ENCODE assay signal across 1 mouse cellular context in the genomic region with DNA sequence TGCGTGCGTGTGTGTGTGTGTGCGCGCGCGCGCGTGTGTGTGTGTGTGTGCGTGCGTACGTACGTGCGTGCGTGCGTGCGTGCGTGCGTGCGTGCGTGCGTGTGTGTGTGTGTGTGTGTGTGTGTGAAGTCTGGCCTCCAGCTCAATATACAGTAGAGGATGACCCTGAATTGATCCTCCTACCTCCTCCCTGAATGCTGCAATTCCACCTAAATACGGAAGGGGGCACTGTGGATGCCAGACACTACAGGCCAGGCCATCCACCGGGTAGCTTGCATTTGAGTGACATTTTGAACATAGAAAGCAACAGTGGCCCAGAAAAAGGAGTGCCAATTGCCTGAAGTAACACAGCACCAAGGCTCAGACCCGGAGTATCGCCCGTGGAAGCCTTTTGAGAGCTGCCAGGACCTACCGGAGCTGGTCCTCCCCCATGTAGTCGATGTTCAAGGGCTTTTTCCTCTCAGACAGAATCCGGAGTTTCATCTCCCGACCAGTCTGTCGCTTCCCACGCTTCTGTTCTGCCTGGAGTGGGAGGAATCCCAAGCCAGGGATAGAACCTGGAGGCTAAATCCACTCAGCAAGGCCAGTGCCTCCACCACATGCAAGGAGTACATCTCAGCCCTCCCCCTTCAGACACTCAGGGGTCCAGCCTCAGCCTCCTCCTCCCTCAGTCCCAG.
TF ChIP-seq lines count a peak whose summit lies in the region.

No protein-coding gene starts in this region.

TF ChIP-seq in MEL, 35 proteins besides CTCF, POLR2A, EP300 and RAD21:
- TF ChIP-seq HCFC1 (IDR thresholded peaks at IDR 0.05; ENCODE audit: low read depth, low read length): peak; percentile 63; the same call in 1 of the 2 replicates
- TF ChIP-seq SMC3 (IDR thresholded peaks at IDR 0.05; ENCODE audit: low read depth, low read length): 0 out of 2 replicates have a peak, but pooled peaks have one; percentile 17
- TF ChIP-seq MYC (IDR thresholded peaks at IDR 0.05; ENCODE audit: low read depth, low read length): no peak; the same call in 1 of the 2 replicates
- TF ChIP-seq GABPA (IDR thresholded peaks at IDR 0.05; ENCODE audit: low read depth, low read length): no peak
- no peak for TF ChIP-seq POLR2AphosphoS5 (IDR thresholded peaks at IDR 0.05; ENCODE audit: borderline replicate concordance, low read depth, low read length)
- peak; percentile 14; the same call in 1 of the 2 replicates for TF ChIP-seq SIN3A (IDR thresholded peaks at IDR 0.05; ENCODE audit: low read length)
- peak; percentile 39; the same call in 1 of the 2 replicates for TF ChIP-seq NRF1 (IDR thresholded peaks at IDR 0.05; ENCODE audit: insufficient read depth, low read depth, low read length, poor library complexity, severe bottlenecking)
- TF ChIP-seq KAT2A (conservative IDR thresholded peaks at IDR 0.05; ENCODE audit: low read depth, low read length): no peak
- 0 out of 2 replicates have a peak, but pooled peaks have one; percentile 16 for TF ChIP-seq MXI1 (IDR thresholded peaks at IDR 0.05; ENCODE audit: low read depth, low read length)
- TF ChIP-seq POLR2AphosphoS2 (IDR thresholded peaks at IDR 0.05; ENCODE audit: low read length): no peak
- no peak for TF ChIP-seq ZMIZ1 (IDR thresholded peaks at IDR 0.05; ENCODE audit: low read depth, low read length)
- 0 out of 2 replicates have a peak, but pooled peaks have one; percentile 15 for TF ChIP-seq ELF1 (IDR thresholded peaks at IDR 0.05; ENCODE audit: low read depth, low read length)
- TF ChIP-seq USF1 (IDR thresholded peaks at IDR 0.05; ENCODE audit: low read depth, low read length): no peak
- TF ChIP-seq MAZ (IDR thresholded peaks at IDR 0.05; ENCODE audit: low read depth, low read length): no peak
